Mouse (Mus musculus) spleen, adult 2 months (tissue): ENCODE data around the gene Lzts2.

Source experiments
- CTCF ChIP-seq: fragments of 200-500 bp; IDR thresholded peaks from 2 replicates; pipeline ENCODE4 v1.5.1; 2011; ENCODE audit warnings: mild to moderate bottlenecking, inconsistent platforms; ENCODE audit not compliant: insufficient read depth, insufficient read length, insufficient replicate concordance; ENCODE audit errors: extremely low read depth
- POLR2A ChIP-seq: fragments of 200-500 bp; IDR thresholded peaks from 2 replicates; pipeline ENCODE4 v1.6.1; 2011; ENCODE audit warnings: low read depth, low read length, inconsistent platforms

DNA sequence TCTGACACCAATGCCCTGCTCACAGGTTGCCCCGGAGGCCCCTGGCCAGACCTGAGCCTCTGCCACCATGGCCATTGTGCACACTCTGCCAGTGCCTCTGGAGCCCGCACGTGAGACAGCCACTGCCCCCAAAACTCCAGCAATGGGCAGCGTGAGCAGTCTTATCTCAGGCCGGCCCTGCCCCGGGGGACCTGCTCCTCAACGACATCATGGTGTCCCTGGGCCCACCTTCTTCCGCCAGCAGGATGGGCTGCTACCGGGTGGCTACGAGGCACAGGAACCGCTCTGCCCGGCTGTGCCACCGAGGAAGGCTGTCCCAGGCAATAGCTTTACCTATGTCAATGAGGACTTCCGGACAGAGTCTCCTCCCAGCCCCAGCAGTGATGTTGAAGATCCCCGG is 7.1 kb downstream of the Lzts2 start:
- TF ChIP-seq CTCF (no peak), POLR2A (no peak)
